Mouse (Mus musculus): Measurements from ENCODE around the gene Nyap1. TPM values are rescaled to one million over a fixed set of nuclear protein-coding genes. Genes with fewer than 3 reads are reported as not detected.
"Not testable (repeated sequence)": the region's sequence is repeated elsewhere in the genome, so short reads cannot be mapped to it uniquely, and the experiment has no call there.

The Nyap1 gene
- polyA plus RNA-seq, 1 experiment, result 12.4 TPM

DNA sequence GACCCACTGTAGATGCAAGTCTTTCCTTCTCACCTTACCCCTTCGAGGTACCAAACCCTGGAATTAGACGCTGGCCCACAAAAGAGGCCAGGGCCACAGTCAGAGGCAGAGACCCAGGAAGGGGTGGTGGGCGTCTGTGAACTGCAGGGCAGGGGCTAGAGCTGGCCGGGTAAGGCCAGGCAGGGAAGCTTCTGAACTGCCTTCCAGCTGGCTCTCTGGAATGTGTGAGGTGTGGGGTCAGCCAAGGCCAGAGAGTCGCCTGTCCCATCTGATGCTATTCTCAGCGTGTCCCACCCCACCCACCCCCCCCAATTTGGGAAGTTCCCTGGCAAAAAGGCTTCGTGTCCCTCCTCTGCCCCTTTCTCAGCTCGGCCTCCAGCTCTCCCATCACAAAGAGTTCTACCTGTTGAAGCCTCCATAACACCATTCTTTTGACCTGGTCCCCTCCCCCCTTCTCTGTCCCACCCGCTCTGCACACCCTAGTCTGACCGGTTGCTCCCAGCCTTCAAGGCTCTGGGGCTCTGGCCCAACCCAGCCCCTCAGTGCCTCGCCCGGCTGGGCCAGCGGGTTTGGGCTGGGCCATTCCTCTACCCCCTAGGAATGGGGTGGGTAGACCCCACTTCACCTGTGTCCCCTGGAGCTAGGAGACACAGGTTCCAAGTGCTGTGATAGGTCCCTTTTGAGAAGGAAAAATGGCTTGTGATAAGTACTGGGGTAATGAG, 11.9 kb upstream of the Nyap1 start:
- peaks cover 22% of the 10 kb centered on the region for H3K4me1 ChIP-seq (ENCODE audit: control insufficient read depth, insufficient read depth, low read length)
- H3K36me3 ChIP-seq (ENCODE audit: control insufficient read depth, insufficient read depth, low read length, poor library complexity, severe bottlenecking), result no peaks in the 10 kb centered on the region

DNA sequence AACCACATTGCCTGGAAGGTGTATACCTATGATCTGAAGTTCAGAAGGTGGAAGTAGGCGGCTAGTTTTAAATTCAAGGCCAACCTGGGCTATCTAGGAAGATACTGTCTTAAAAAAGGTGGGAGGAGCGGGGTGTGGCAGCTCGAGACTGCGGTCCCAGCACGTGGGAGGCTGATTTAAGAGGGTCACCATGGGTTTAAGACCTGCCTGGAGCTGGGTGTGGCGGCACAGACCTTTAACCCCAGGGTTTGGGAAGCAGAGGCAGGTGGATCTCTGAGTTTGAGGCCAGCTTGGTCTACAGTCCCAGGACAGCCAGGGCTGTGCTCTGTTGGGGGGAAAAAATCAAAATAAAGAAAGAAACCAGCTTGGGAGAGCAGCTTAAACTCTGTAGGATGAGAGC, 10.6 kb upstream of the Nyap1 start:
- Histone ChIP-seq H3K9ac (ENCODE audit: low read depth, poor library complexity, severe bottlenecking) (no peak overlapping the region), H3K4me3 (ENCODE audit: low read depth, low read length) (no peak overlapping the region), H3K9me3 (replicated peaks; ENCODE audit: control insufficient read depth, insufficient read depth, low read length, poor library complexity, severe bottlenecking) (no peaks in the 10 kb centered on the region), H3K27me3 (ENCODE audit: control insufficient read depth, insufficient read depth, low read length, poor library complexity, severe bottlenecking) (no peaks in the 10 kb centered on the region), H3K4me1 (ENCODE audit: control insufficient read depth, insufficient read depth, low read length) (peaks cover 18% of the 10 kb centered on the region), H3K36me3 (ENCODE audit: control insufficient read depth, insufficient read depth, low read length, poor library complexity, severe bottlenecking) (no peaks in the 10 kb centered on the region), H3K27ac (ENCODE audit: insufficient read depth, low read length) (peak overlapping the region; percentile 11; the same call in 1 of the 2 replicates)
- TF ChIP-seq CTCF (IDR thresholded peaks at IDR 0.05; ENCODE audit: low read depth, low read length) (no peak), EP300 (IDR thresholded peaks at IDR 0.05; ENCODE audit: insufficient read depth, low read depth, low read length) (no peak), POLR2A (IDR thresholded peaks at IDR 0.05; ENCODE audit: insufficient read depth, low read length) (no peak)

More for the DNA sequence above, 11.9 kb upstream of the Nyap1 start:
- no peak for TF ChIP-seq CTCF (IDR thresholded peaks at IDR 0.05; ENCODE audit: low read depth, low read length)
- 0 out of 2 replicates have a peak, but pooled peaks have one; percentile 19 for TF ChIP-seq EP300 (IDR thresholded peaks at IDR 0.05; ENCODE audit: insufficient read depth, low read depth, low read length)
- TF ChIP-seq POLR2A (IDR thresholded peaks at IDR 0.05; ENCODE audit: insufficient read depth, low read length), result no peak
- H3K4me3 ChIP-seq (ENCODE audit: low read depth, low read length), result no peak overlapping the region
- H3K27ac ChIP-seq (ENCODE audit: insufficient read depth, low read length), result peak overlapping the region; percentile 62
- H3K27me3 ChIP-seq (ENCODE audit: control insufficient read depth, insufficient read depth, low read length, poor library complexity, severe bottlenecking), result no peaks in the 10 kb centered on the region
- H3K9ac ChIP-seq (ENCODE audit: low read depth, poor library complexity, severe bottlenecking), result no peak overlapping the region
- no peaks in the 10 kb centered on the region for H3K9me3 ChIP-seq (replicated peaks; ENCODE audit: control insufficient read depth, insufficient read depth, low read length, poor library complexity, severe bottlenecking)

DNA sequence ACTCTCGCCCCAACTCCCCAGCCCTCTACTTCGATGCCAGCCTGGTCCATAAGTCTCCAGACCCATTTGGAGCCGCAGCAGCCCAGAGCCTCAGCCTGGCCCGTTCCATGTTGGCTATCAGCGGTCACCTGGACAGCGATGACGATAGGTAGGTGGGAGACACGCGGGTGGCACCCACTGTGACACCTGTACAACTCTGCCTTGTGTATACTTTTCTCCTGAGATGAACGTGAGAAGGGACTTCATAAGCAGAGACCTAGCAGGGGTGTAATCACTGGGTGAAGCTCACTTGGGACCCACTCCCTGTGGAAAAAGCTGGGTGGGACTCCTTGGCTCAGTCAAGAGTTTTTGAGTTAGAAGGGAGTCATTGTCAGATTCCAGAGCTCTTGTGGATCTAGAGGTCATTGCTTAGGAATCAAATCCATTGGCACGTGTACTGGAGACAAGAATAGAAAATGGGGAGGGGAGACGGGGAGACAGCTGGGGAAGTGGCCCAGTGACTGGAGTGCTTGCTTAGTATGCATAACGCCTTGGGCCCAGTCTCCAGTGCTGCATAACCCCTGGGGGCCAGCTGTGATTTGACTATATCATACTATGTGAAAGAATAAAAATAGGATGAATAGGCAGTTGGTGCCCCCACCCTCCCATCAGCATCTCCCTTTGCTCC, 9.9 kb upstream of the Nyap1 start:
- TF ChIP-seq CTCF (IDR thresholded peaks at IDR 0.05; ENCODE audit: low read depth, low read length), result no peak
- 0 out of 2 replicates have a peak, but pooled peaks have one; percentile 23 for TF ChIP-seq EP300 (IDR thresholded peaks at IDR 0.05; ENCODE audit: insufficient read depth, low read depth, low read length)
- Histone ChIP-seq H3K4me3 (ENCODE audit: low read depth, low read length) (no peak overlapping the region), H3K9ac (ENCODE audit: low read depth, poor library complexity, severe bottlenecking) (no peak overlapping the region), H3K4me1 (ENCODE audit: control insufficient read depth, insufficient read depth, low read length) (peaks cover 18% of the 10 kb centered on the region), H3K9me3 (replicated peaks; ENCODE audit: control insufficient read depth, insufficient read depth, low read length, poor library complexity, severe bottlenecking) (no peaks in the 10 kb centered on the region), H3K36me3 (ENCODE audit: control insufficient read depth, insufficient read depth, low read length, poor library complexity, severe bottlenecking) (no peaks in the 10 kb centered on the region), H3K27ac (ENCODE audit: insufficient read depth, low read length) (no peak overlapping the region), H3K27me3 (ENCODE audit: control insufficient read depth, insufficient read depth, low read length, poor library complexity, severe bottlenecking) (no peaks in the 10 kb centered on the region)

DNA sequence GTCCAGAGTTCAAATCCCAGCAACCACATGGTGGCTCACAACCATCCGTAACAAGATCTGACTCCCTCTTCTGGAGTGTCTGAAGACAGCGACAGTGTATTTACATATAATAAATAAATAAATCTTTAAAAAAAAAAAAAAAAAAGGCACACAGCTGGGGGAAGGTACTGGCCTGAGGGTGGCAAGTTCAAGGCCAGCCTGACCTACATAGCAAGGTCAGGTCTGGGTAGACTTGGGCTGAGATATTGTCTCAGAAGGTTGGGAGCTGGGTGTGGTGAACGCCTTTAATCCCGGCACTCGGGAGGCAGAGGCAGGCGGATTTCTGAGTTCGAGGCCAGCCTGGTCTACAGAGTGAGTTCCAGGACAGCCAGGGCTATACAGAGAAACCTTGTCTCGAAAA, 8.8 kb upstream of the Nyap1 start:
- not testable (repeated sequence) for H3K9me3 ChIP-seq (replicated peaks; ENCODE audit: control insufficient read depth, insufficient read depth, low read length, poor library complexity, severe bottlenecking); H3K27me3 ChIP-seq (ENCODE audit: control insufficient read depth, insufficient read depth, low read length, poor library complexity, severe bottlenecking); H3K36me3 ChIP-seq (ENCODE audit: control insufficient read depth, insufficient read depth, low read length, poor library complexity, severe bottlenecking); H3K27ac ChIP-seq (ENCODE audit: insufficient read depth, low read length); H3K4me3 ChIP-seq (ENCODE audit: low read depth, low read length); H3K9ac ChIP-seq (ENCODE audit: low read depth, poor library complexity, severe bottlenecking)
- H3K4me1 ChIP-seq (ENCODE audit: control insufficient read depth, insufficient read depth, low read length), result peaks cover 18% of the 10 kb centered on the region

DNA sequence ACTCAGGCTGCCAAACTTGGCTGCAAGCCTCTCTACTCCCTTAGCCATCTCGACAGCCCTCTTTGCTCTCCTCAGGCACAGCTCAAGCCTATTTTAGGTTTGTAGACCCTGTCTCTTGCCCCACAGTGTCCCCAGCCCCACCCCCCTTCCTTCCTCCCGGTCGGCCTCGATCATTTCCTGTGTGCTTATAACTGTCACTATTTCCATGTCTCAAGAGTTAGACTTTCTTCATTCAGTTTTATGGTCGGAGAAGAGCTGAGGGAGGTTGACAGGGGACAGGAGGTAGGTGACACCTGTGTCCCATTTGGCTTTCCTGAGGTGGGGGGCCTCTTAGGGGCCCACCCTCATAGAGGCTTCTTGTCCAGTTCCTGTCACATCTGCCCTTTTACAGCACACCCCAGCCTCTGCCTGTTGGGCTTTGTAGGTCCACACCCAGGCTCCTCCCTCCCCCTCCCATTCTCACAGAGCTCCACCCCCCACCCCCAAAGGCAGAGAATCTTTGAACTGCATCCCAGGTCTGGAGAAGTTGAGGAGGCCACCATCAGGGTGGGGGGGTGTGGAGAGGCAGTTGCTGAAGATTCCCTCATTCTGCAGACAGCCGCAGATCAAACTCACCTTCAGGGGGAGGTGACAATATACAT, 7.9 kb upstream of the Nyap1 start:
- no peak overlapping the region for H3K27ac ChIP-seq (ENCODE audit: insufficient read depth, low read length)
- H3K9me3 ChIP-seq (replicated peaks; ENCODE audit: control insufficient read depth, insufficient read depth, low read length, poor library complexity, severe bottlenecking), result no peaks in the 10 kb centered on the region
- TF ChIP-seq POLR2A (IDR thresholded peaks at IDR 0.05; ENCODE audit: insufficient read depth, low read length), result no peak
- no peaks in the 10 kb centered on the region for H3K36me3 ChIP-seq (ENCODE audit: control insufficient read depth, insufficient read depth, low read length, poor library complexity, severe bottlenecking)
- no peak overlapping the region for H3K4me3 ChIP-seq (ENCODE audit: low read depth, low read length)
- H3K4me1 ChIP-seq (ENCODE audit: control insufficient read depth, insufficient read depth, low read length), result peaks cover 18% of the 10 kb centered on the region
- no peak overlapping the region for H3K9ac ChIP-seq (ENCODE audit: low read depth, poor library complexity, severe bottlenecking)
- no peaks in the 10 kb centered on the region for H3K27me3 ChIP-seq (ENCODE audit: control insufficient read depth, insufficient read depth, low read length, poor library complexity, severe bottlenecking)

DNA sequence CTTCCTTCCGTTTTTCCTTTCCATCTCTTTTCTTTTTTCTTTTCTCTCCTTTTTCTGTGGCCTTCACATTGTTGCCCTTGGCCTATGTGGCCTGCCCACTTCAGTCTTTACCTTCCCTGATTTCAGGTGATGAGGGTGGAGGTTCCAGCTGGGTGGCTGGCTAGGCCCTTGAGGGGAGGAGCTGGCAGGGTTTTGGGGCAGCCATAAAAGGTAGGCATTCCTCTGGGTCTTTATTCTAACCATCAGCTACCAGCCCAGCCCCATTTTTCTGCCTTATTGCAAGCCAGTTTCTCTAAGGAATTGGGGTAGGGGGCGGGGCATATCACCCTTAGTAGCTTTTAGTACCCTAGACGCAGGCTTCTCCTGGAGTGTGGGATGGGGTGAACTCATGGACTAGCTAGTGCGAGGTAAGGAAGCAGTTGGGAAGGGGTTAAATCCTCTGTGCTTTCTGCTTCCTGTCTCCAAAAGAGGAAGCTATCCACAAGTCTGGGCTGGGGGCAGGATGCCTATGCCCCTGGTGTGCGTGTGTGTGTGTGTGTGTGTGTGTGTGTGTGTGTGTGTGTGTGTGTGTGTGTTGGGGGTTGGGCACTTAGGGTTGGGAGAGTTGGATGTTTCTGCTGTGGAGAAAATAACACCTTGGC, 6.8 kb upstream of the Nyap1 start:
- no peak overlapping the region for H3K9ac ChIP-seq (ENCODE audit: low read depth, poor library complexity, severe bottlenecking)
- no peaks in the 10 kb centered on the region for H3K9me3 ChIP-seq (replicated peaks; ENCODE audit: control insufficient read depth, insufficient read depth, low read length, poor library complexity, severe bottlenecking)
- 0 out of 2 replicates have a peak overlapping the region, but pooled peaks have one; percentile 15 for H3K27ac ChIP-seq (ENCODE audit: insufficient read depth, low read length)
- no peaks in the 10 kb centered on the region for H3K36me3 ChIP-seq (ENCODE audit: control insufficient read depth, insufficient read depth, low read length, poor library complexity, severe bottlenecking)
- no peaks in the 10 kb centered on the region for H3K27me3 ChIP-seq (ENCODE audit: control insufficient read depth, insufficient read depth, low read length, poor library complexity, severe bottlenecking)
- no peak for TF ChIP-seq POLR2A (IDR thresholded peaks at IDR 0.05; ENCODE audit: insufficient read depth, low read length)
- no peak for TF ChIP-seq EP300 (IDR thresholded peaks at IDR 0.05; ENCODE audit: insufficient read depth, low read depth, low read length)
- no peak for TF ChIP-seq CTCF (IDR thresholded peaks at IDR 0.05; ENCODE audit: low read depth, low read length)
- H3K4me3 ChIP-seq (ENCODE audit: low read depth, low read length), result no peak overlapping the region
- peaks cover 18% of the 10 kb centered on the region for H3K4me1 ChIP-seq (ENCODE audit: control insufficient read depth, insufficient read depth, low read length)
